Mouse (Mus musculus): ENCODE results near the gene Rac1. TPM values are rescaled to one million over a fixed set of nuclear protein-coding genes. Genes with fewer than 3 reads are reported as not detected.

Rac1 gene
- polyA plus RNA-seq, 1 experiment: 557 TPM

GRCm38 (mm10) chr5:143509737-143510136, 18.1 kb downstream of the Rac1 start:
- DNase-seq: no peak
- 69% methylated on average over 11 of the region's 11 CpGs for WGBS
- H3K27ac ChIP-seq (ENCODE audit: insufficient read depth, low read length): no peak overlapping the region

GRCm38 (mm10) chr5:143509294-143509693, 18.5 kb downstream of the Rac1 start:
- peaks cover 3% of the 10 kb centered on the region; the same call in 1 of the 2 replicates for H3K4me1 ChIP-seq (ENCODE audit: control insufficient read depth, insufficient read depth, low read length)
- no peak for TF ChIP-seq CTCF (IDR thresholded peaks at IDR 0.05; ENCODE audit: borderline replicate concordance, insufficient read depth, low read depth, low read length)
- TF ChIP-seq POLR2A (IDR thresholded peaks at IDR 0.05; ENCODE audit: borderline replicate concordance, insufficient read depth, low read length): no peak
- no peak overlapping the region for H3K27ac ChIP-seq (ENCODE audit: insufficient read depth, low read length)
- WGBS: 82% methylated on average over 9 of the region's 9 CpGs
- no peak for DNase-seq
- H3K27me3 ChIP-seq (ENCODE audit: control insufficient read depth, insufficient read depth, low read length): no peaks in the 10 kb centered on the region
- H3K4me3 ChIP-seq (replicated peaks; ENCODE audit: insufficient read depth, low read depth, low read length): no peak overlapping the region

More at GRCm38 (mm10) chr5:143509737-143510136, 18.1 kb downstream of the Rac1 start:
- H3K4me1 ChIP-seq (ENCODE audit: control insufficient read depth, insufficient read depth, low read length): peaks cover 3% of the 10 kb centered on the region; the same call in 1 of the 2 replicates
- H3K4me3 ChIP-seq (replicated peaks; ENCODE audit: insufficient read depth, low read depth, low read length): no peak overlapping the region
- no peak for TF ChIP-seq CTCF (IDR thresholded peaks at IDR 0.05; ENCODE audit: borderline replicate concordance, insufficient read depth, low read depth, low read length)
- no peak for TF ChIP-seq POLR2A (IDR thresholded peaks at IDR 0.05; ENCODE audit: borderline replicate concordance, insufficient read depth, low read length)
- no peaks in the 10 kb centered on the region for H3K27me3 ChIP-seq (ENCODE audit: control insufficient read depth, insufficient read depth, low read length)

GRCm38 (mm10) chr5:143505545-143505944, 22.3 kb downstream of the Rac1 start:
- H3K4me3 ChIP-seq (replicated peaks; ENCODE audit: insufficient read depth, low read depth, low read length): no peak overlapping the region
- H3K27ac ChIP-seq (ENCODE audit: insufficient read depth, low read length): no peak overlapping the region
- 80% methylated on average over 7 of the region's 7 CpGs for WGBS
- no peak for TF ChIP-seq CTCF (IDR thresholded peaks at IDR 0.05; ENCODE audit: borderline replicate concordance, insufficient read depth, low read depth, low read length)
- no peaks in the 10 kb centered on the region for H3K27me3 ChIP-seq (ENCODE audit: control insufficient read depth, insufficient read depth, low read length)
- H3K4me1 ChIP-seq (ENCODE audit: control insufficient read depth, insufficient read depth, low read length): no peaks in the 10 kb centered on the region; the same call in 1 of the 2 replicates
- no peak for DNase-seq

DNA sequence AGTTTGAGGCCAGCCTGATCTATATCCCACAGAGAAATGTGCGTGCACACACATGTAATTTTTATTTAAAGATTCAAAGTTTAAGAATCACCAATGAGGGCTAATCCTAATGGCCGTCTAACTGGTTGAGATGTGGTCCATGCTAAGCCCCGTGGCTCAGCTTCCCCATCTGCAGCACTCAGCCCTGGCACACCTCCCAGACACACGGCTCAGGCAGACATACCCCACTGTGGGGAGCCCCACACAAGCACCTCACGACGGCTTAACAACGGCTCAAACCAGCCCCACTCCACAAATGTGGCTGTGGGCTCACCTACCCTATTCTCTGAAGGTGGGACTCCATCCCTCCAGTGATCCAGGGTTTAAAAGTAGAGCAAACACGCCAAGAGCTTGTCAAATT, 22.8 kb downstream of the Rac1 start:
- 26% methylated on average over 8 of the region's 8 CpGs for WGBS
- H3K4me3 ChIP-seq (replicated peaks; ENCODE audit: insufficient read depth, low read depth, low read length): no peak overlapping the region
- no peaks in the 10 kb centered on the region for H3K27me3 ChIP-seq (ENCODE audit: control insufficient read depth, insufficient read depth, low read length)
- no peak for DNase-seq
- TF ChIP-seq CTCF (IDR thresholded peaks at IDR 0.05; ENCODE audit: borderline replicate concordance, insufficient read depth, low read depth, low read length): no peak
- TF ChIP-seq POLR2A (IDR thresholded peaks at IDR 0.05; ENCODE audit: borderline replicate concordance, insufficient read depth, low read length): no peak
- H3K4me1 ChIP-seq (ENCODE audit: control insufficient read depth, insufficient read depth, low read length): no peaks in the 10 kb centered on the region; the same call in 1 of the 2 replicates
- no peak overlapping the region for H3K27ac ChIP-seq (ENCODE audit: insufficient read depth, low read length)

GRCm38 (mm10) chr5:143504453-143504852, 23.4 kb downstream of the Rac1 start:
- Histone ChIP-seq H3K27ac (ENCODE audit: insufficient read depth, low read length) (no peak overlapping the region), H3K27me3 (ENCODE audit: control insufficient read depth, insufficient read depth, low read length) (no peaks in the 10 kb centered on the region), H3K4me1 (ENCODE audit: control insufficient read depth, insufficient read depth, low read length) (no peaks in the 10 kb centered on the region; the same call in 1 of the 2 replicates), H3K4me3 (replicated peaks; ENCODE audit: insufficient read depth, low read depth, low read length) (no peak overlapping the region)
- DNase-seq: no peak
- WGBS: 52% methylated on average over 3 of the region's 3 CpGs
- TF ChIP-seq CTCF (IDR thresholded peaks at IDR 0.05; ENCODE audit: borderline replicate concordance, insufficient read depth, low read depth, low read length): peak; percentile 42; the same call in 1 of the 2 replicates
- TF ChIP-seq POLR2A (IDR thresholded peaks at IDR 0.05; ENCODE audit: borderline replicate concordance, insufficient read depth, low read length): no peak

DNA sequence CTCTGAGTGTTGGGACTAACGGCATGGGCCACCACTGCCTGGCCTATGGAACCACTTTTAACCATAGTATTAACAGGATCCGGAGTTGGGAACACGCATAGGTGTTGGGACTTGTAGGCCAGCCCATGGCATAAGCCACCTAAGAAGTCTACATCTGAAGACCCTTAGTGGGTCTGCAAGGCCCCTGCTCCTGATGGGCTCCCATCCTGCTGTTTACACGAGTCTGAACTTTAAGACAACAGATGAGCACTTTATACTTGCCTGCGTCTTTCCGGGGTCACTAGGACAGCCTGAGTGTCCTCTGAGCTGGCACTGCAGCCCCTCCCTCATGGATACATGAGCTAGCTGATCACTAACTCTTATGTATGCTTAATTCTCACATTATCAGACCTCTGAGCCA, 24.1 kb downstream of the Rac1 start:
- no peak overlapping the region for H3K27ac ChIP-seq (ENCODE audit: insufficient read depth, low read length)
- TF ChIP-seq POLR2A (IDR thresholded peaks at IDR 0.05; ENCODE audit: borderline replicate concordance, insufficient read depth, low read length) (no peak), CTCF (IDR thresholded peaks at IDR 0.05; ENCODE audit: borderline replicate concordance, insufficient read depth, low read depth, low read length) (no peak)
- H3K4me3 ChIP-seq (replicated peaks; ENCODE audit: insufficient read depth, low read depth, low read length): no peak overlapping the region
- H3K4me1 ChIP-seq (ENCODE audit: control insufficient read depth, insufficient read depth, low read length): no peaks in the 10 kb centered on the region; the same call in 1 of the 2 replicates
- no peaks in the 10 kb centered on the region for H3K27me3 ChIP-seq (ENCODE audit: control insufficient read depth, insufficient read depth, low read length)
- DNase-seq: no peak
- 94% methylated on average over 6 of the region's 6 CpGs for WGBS

- no peak overlapping the region for H3K4me3 ChIP-seq (replicated peaks; ENCODE audit: insufficient read depth, low read depth, low read length)
- WGBS: 81% methylated on average over 19 of the region's 19 CpGs
- no peaks in the 10 kb centered on the region for H3K27me3 ChIP-seq (ENCODE audit: control insufficient read depth, insufficient read depth, low read length)
- no peak overlapping the region for H3K27ac ChIP-seq (ENCODE audit: insufficient read depth, low read length)
- H3K4me1 ChIP-seq (ENCODE audit: control insufficient read depth, insufficient read depth, low read length): no peaks in the 10 kb centered on the region; the same call in 1 of the 2 replicates
- TF ChIP-seq POLR2A (IDR thresholded peaks at IDR 0.05; ENCODE audit: borderline replicate concordance, insufficient read depth, low read length) (no peak), CTCF (IDR thresholded peaks at IDR 0.05; ENCODE audit: borderline replicate concordance, insufficient read depth, low read depth, low read length) (no peak)
- no peak for DNase-seq
Measured at GRCm38 (mm10) chr5:143502899-143503557, 24.8 kb downstream of the Rac1 start.

GRCm38 (mm10) chr5:143501649-143502048, 26.2 kb downstream of the Rac1 start:
- TF ChIP-seq CTCF (IDR thresholded peaks at IDR 0.05; ENCODE audit: borderline replicate concordance, insufficient read depth, low read depth, low read length): no peak
- no peak for TF ChIP-seq POLR2A (IDR thresholded peaks at IDR 0.05; ENCODE audit: borderline replicate concordance, insufficient read depth, low read length)
- peak in 1 of 2 experiments; percentile 34 for DNase-seq
- 16% methylated on average over 2 of the region's 2 CpGs for WGBS

More at GRCm38 (mm10) chr5:143501649-143502048, 26.2 kb downstream of the Rac1 start:
- Histone ChIP-seq H3K27me3 (ENCODE audit: control insufficient read depth, insufficient read depth, low read length) (no peaks in the 10 kb centered on the region), H3K4me3 (replicated peaks; ENCODE audit: insufficient read depth, low read depth, low read length) (no peak overlapping the region), H3K4me1 (ENCODE audit: control insufficient read depth, insufficient read depth, low read length) (no peaks in the 10 kb centered on the region), H3K27ac (ENCODE audit: insufficient read depth, low read length) (no peak overlapping the region)
